Mouse (Mus musculus) hindbrain, embryonic 11.5 days (tissue): ENCODE data around the gene Ap5s1. TPM values are rescaled to one million over a fixed set of nuclear protein-coding genes. Genes with fewer than 3 reads are reported as not detected.

Source experiments
- ATAC-seq: fragments of 200-750 bp; cut with Nextera tagmentation; 2 replicates; pipeline ENCODE4 v1.8.0; 2017; ENCODE audit warnings: mild to moderate bottlenecking, moderate TSS enrichment, moderate library complexity; ENCODE audit not compliant: low FRiP score
- DNase-seq: peaks from one replicate; pipeline ENCODE4 v3.0.0-alpha.2; 2015; ENCODE audit warnings: low spot score
- H3K27ac ChIP-seq: fragments of 300-500 bp; sonication (generic); 2 replicates; pipeline ENCODE4 v1.5.1; 2014; ENCODE audit warnings: mild to moderate bottlenecking, low read depth, low read length
- H3K27me3 ChIP-seq: fragments of 300-500 bp; sonication (generic); 2 replicates; pipeline ENCODE4 v1.6.1; 2014; ENCODE audit warnings: mild to moderate bottlenecking, low read length, moderate library complexity, mixed read lengths; ENCODE audit not compliant: control insufficient read depth, insufficient read depth
- H3K36me3 ChIP-seq: fragments of 300-500 bp; sonication (generic); 2 replicates; pipeline ENCODE4 v1.6.1; 2014; ENCODE audit warnings: mild to moderate bottlenecking, low read length, moderate library complexity, mixed read lengths; ENCODE audit not compliant: control insufficient read depth, insufficient read depth
- H3K4me1 ChIP-seq: fragments of 300-500 bp; sonication (generic); replicated peaks from 2 replicates; pipeline ENCODE4 v1.6.1; 2014; ENCODE audit warnings: low read length, mixed read lengths; ENCODE audit not compliant: control insufficient read depth, insufficient read depth
- H3K4me2 ChIP-seq: fragments of 300-500 bp; sonication (generic); replicated peaks from 2 replicates; pipeline ENCODE4 v1.6.1; 2014; ENCODE audit warnings: mild to moderate bottlenecking, low read depth, low read length
- H3K4me3 ChIP-seq: fragments of 300-500 bp; sonication (generic); 2 replicates; pipeline ENCODE4 v1.5.1; 2014; ENCODE audit warnings: low read depth, low read length
- H3K9ac ChIP-seq: fragments of 300-500 bp; sonication (generic); 2 replicates; pipeline ENCODE4 v1.6.1; 2014; ENCODE audit warnings: low read depth, low read length
- H3K9me3 ChIP-seq: fragments of 300-500 bp; sonication (generic); 2 replicates; pipeline ENCODE4 v1.6.1; 2016; ENCODE audit warnings: low read length; ENCODE audit not compliant: control insufficient read depth
- WGBS: fragments of 180-500 bp; shearing (Covaris S2); extraction: QIAGEN DNeasy Blood & Tissue Kit; methylation state at CpG from one replicate; pipeline ENCODE4 v1.1.7; 2014; 5-methylcytosine and 5-hydroxymethylcytosine counted together
- polyA plus RNA-seq: library from polyadenylated mRNA; unstranded; fragments of >200 nt; fragmentation: Nextera tagmentation; extraction: Ambion mirVana; gene quantifications from 2 replicates; pipeline ENCODE4 v1.2.1, GENCODE M21; 2014

Gene Ap5s1
- polyA plus RNA-seq, 1 experiment from 2014 or later: 23.9 TPM

DNA sequence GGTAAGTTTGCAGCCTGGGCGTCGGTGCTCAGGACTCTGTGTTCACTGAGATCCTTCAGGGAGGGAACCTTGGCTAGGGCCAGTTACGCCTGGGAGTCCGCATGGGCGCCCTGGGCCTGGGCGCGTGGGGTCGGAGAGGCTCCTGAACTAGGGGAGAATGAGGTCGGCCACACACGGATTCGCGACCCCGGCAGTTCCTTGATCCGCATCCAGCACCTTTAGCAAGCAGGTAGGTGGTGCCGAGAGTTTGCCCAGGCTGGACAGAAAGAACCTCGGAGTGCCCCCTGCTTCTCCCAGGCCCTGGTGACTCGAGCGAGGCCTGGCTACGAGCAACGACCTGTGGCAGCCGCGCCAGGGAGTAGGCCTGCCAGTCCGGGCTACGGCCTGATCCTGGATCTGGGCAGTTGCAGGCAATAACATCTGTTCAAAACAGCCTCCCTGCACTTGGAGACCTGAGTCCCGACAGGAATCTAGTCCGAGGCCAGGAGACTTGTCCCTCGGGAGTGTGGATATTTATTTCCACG, 27.3 kb downstream of the Ap5s1 start:
- H3K27ac ChIP-seq: no peak overlapping the region

DNA sequence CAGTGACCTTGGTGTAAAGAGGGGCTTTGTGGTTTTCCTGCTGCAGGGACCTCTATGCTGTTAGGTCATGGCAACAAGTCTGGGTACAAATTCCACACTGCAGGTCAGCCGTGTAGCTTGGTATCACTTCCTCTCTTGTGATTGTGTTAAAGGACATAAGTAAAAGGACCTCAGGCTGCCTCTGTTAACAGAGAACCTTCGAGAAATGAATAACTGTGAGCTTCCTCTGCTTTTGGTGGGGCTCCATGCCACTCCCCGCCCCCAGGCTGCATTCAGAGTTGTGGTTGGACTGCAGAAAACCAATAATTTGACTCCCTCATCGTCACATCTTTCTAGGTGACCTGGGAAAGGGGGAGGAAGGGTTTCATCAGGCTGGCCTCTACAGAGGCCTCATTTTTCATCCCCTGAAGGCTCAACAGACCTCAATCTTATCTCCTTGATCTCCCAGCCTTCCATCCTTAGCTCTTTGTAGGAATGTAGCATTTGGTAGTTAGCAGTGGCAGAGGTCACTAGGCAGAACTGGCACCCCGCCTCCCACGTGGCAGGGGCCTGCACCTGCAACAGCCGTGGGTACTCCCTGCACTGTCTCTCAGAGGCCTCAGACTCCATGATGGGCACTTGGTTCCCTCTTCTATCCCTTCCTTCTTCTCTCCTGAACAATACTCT, 28.2 kb downstream of the Ap5s1 start:
- Histone ChIP-seq H3K9ac (no peak overlapping the region), H3K36me3 (no peaks in the 10 kb centered on the region), H3K9me3 (no peaks in the 10 kb centered on the region), H3K4me2 (peak overlapping the region; percentile 84; the same call in 1 of the 2 replicates), H3K27me3 (no peaks in the 10 kb centered on the region), H3K4me1 (peaks cover 5% of the 10 kb centered on the region; the same call in 1 of the 2 replicates), H3K4me3 (no peak overlapping the region), H3K27ac (no peak overlapping the region)
- no peak for DNase-seq
- ATAC-seq: no peak
- 82% methylated on average over 7 of the region's 7 CpGs for WGBS

More for the DNA sequence above, 27.3 kb downstream of the Ap5s1 start:
- Histone ChIP-seq H3K4me1 (peaks cover 5% of the 10 kb centered on the region; the same call in 1 of the 2 replicates), H3K4me2 (peak overlapping the region; percentile 84), H3K4me3 (peak overlapping the region; percentile 53), H3K9me3 (no peaks in the 10 kb centered on the region), H3K27me3 (no peaks in the 10 kb centered on the region), H3K36me3 (no peaks in the 10 kb centered on the region), H3K9ac (peak overlapping the region; percentile 73)
- DNase-seq: no peak
- 18% methylated on average over 28 of the region's 28 CpGs for WGBS
- ATAC-seq: peak; percentile 44

DNA sequence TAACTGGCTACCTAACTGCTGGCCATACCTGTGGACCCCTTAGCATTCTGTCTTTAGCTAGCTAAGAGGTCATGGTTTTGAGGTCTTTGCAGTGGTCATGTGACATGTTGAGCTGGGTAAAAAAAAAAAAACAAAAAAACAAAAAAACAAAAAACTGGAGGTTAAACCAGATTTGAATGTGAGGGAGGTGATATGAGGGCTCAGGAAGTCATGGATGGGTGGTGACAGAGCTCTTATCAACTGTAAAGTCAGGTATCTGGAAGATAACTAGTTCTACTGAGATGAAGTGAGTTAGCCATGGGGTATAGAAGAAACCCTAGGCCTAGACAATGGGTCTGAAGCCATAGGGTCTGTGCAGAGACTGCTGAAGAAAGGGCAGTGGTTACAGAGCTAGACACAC, 35.3 kb downstream of the Ap5s1 start:
- Histone ChIP-seq H3K9ac (no peak overlapping the region), H3K27ac (no peak overlapping the region), H3K4me2 (no peak overlapping the region), H3K36me3 (no peaks in the 10 kb centered on the region), H3K9me3 (no peaks in the 10 kb centered on the region), H3K27me3 (no peaks in the 10 kb centered on the region), H3K4me1 (no peaks in the 10 kb centered on the region), H3K4me3 (no peak overlapping the region)
- DNase-seq: no peak
- no peak for ATAC-seq

DNA sequence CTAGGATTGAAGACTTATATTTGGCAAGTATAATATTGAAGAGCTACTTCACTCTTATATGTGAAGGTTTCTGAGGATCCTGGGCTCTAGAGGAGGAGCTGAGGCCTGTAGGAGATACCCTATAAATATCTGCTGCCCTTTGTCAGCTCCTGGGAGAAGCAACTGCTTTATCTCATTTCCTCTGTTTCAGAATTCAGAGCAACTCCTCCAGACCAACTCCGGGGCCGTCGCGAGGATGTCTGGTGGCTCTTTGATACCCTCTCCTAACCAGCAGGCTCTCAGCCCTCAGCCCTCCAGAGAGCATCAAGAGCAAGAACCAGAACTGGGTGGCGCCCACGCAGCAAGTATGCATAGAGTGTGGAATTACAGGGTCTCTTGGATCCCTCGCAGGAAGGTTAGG, 36.1 kb downstream of the Ap5s1 start:
- 91% methylated on average over 7 of the region's 7 CpGs for WGBS
- Histone ChIP-seq H3K9ac (no peak overlapping the region), H3K36me3 (no peaks in the 10 kb centered on the region), H3K4me2 (no peak overlapping the region), H3K27me3 (no peaks in the 10 kb centered on the region), H3K4me1 (no peaks in the 10 kb centered on the region), H3K4me3 (no peak overlapping the region), H3K9me3 (no peaks in the 10 kb centered on the region), H3K27ac (no peak overlapping the region)
- DNase-seq: no peak
- ATAC-seq: no peak

DNA sequence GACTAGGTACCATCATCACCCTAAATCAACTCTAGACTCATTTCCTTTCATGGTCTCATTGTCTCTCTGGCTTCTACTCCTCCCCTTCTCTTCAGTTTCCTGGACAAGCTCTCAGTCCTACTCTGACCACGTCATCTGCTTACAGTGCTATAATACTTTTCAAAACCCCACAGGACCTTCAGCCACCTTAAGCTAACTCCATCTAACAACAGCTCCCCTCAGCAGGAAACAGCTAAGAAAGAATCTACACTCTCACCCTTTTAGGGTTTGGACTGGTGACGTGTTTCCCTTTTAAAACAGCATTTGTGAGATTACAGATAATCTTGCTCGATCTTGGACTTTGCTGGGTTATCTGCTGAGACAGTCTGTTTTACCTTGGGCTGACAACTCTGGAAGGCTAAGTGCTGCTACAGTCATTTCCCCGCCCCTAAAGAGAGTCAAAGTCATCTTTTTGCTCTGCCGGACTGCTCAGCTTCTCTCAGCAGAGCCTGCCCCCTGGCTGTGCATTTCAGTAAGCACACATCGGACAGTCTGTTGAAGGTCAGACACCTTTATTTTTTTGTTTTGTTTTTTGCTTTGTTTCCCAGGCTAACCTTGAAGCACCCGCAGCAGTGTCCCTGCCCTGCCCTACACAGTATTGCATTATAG, 46.9 kb downstream of the Ap5s1 start:
- peak; percentile 68; the same call in 1 of the 2 replicates for ATAC-seq
- 33% methylated on average over 7 of the region's 7 CpGs for WGBS
- H3K9ac ChIP-seq: no peak overlapping the region
- no peaks in the 10 kb centered on the region for H3K4me1 ChIP-seq
- peak; percentile 65 for DNase-seq
- H3K27me3 ChIP-seq: no peaks in the 10 kb centered on the region
- no peak overlapping the region for H3K4me3 ChIP-seq
- no peak overlapping the region for H3K27ac ChIP-seq
- H3K9me3 ChIP-seq: no peaks in the 10 kb centered on the region
- H3K4me2 ChIP-seq: no peak overlapping the region
- no peaks in the 10 kb centered on the region for H3K36me3 ChIP-seq

DNA sequence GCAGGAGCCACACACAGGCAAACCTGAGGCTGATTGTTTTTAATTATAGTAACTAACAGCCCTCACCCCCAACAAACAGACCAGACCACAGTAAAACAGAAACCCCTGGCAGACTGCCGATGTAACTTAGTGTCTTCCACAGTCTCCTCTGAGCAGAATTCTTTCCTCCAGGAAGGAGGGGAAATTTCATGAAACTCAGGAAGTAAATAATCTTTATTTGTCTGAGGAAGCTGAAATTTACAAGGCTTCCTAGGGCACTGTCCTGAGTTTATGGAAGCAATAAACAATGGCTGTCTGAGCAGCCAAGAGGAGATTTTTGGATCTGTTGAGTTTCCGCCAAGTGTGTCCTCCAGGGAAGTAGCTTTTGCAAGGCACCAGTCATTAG, 47.4 kb downstream of the Ap5s1 start:
- Histone ChIP-seq H3K4me1 (no peaks in the 10 kb centered on the region), H3K4me3 (no peak overlapping the region), H3K36me3 (no peaks in the 10 kb centered on the region), H3K27ac (no peak overlapping the region), H3K4me2 (no peak overlapping the region), H3K9ac (no peak overlapping the region), H3K9me3 (no peaks in the 10 kb centered on the region), H3K27me3 (no peaks in the 10 kb centered on the region)
- ATAC-seq (no peak), DNase-seq (no peak)
- 85% methylated on average over 2 of the region's 2 CpGs for WGBS

DNA sequence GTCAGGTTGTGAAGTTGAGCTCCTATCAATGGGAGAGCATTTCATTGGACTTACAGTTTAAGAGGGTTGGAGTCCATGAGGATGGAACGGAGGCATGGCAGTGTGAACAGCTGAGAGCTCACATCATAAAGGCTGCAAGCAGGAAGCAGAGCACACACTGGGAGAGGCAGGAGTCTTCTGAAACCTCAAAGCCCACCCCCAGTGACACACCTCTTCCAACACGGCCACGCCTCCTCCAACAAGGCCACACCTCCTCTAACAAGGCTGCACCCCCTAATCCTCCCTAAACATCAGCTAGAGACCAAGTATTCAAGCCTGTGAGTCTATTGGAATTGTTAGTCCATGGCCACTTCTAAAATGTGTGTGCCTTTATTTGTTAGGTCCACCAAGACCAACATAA, 48.9 kb downstream of the Ap5s1 start:
- Histone ChIP-seq H3K4me2 (no peak overlapping the region), H3K27ac (no peak overlapping the region), H3K4me3 (no peak overlapping the region), H3K9ac (no peak overlapping the region), H3K27me3 (no peaks in the 10 kb centered on the region), H3K36me3 (no peaks in the 10 kb centered on the region), H3K4me1 (no peaks in the 10 kb centered on the region), H3K9me3 (no peaks in the 10 kb centered on the region)
- 59% methylated on average over 3 of the region's 3 CpGs for WGBS
- ATAC-seq (no peak), DNase-seq (no peak)

DNA sequence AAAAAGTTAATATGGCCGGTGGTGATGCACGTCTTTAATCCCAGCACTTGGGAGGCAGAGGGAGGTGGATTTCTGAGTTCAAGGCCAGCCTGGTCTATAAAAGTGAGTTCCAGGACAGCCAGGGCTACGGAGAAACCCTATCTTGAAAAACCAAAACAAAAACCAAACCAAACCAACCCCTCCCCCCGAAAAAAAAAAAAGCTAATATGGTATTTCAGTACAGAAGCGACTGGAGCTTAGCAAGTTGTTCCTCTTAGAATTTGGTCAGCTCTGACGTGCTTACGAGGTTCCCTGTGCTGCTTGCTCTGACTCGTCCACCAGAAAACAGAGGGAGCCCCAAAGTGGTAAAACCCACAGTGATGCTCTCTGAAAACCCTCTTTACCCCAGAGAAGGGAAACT, 51.8 kb downstream of the Ap5s1 start:
- WGBS: 80% methylated on average over 8 of the region's 8 CpGs
- no peak overlapping the region for H3K27ac ChIP-seq
- no peak for ATAC-seq

More for the DNA sequence above, 51.8 kb downstream of the Ap5s1 start:
- H3K4me2 ChIP-seq: no peak overlapping the region
- no peak overlapping the region for H3K4me3 ChIP-seq
- H3K4me1 ChIP-seq: no peaks in the 10 kb centered on the region
- H3K9me3 ChIP-seq: no peaks in the 10 kb centered on the region
- H3K27me3 ChIP-seq: no peaks in the 10 kb centered on the region
- no peaks in the 10 kb centered on the region for H3K36me3 ChIP-seq
- H3K9ac ChIP-seq: no peak overlapping the region
- DNase-seq: no peak
